Mouse (Mus musculus) c-Kit-positive CD71-positive TER-119-positive erythroid progenitor cells, embryonic 14.5 days (primary cell): ENCODE measurements around the gene Mrpl39.

ENCODE experiments used
- DNase-seq: peaks from one replicate; pipeline ENCODE4 v3.0.0-alpha.2; 2013; ENCODE audit warnings: low spot score

The Mrpl39 gene

DNA sequence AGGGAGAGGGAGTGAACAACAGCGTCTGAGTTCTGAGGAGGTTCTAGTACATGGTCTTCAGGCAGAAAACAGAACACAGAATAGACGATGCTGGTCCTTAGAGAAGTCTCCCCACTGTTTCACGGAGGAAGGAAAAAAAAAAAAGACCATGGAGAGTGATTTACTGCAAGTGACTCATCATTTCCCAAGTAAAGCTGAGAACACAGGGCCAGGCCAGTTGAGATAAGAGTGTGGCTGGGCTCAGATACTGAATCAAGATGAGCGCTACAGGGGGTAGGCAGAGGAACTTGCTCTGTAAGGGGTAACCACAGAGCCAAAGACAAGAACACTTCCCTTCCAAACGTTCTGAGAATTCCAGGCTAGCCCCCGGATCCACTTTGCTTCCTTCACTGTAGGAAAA lies 36.8 kb downstream of the Mrpl39 start:
- DNase-seq: no peak

DNA sequence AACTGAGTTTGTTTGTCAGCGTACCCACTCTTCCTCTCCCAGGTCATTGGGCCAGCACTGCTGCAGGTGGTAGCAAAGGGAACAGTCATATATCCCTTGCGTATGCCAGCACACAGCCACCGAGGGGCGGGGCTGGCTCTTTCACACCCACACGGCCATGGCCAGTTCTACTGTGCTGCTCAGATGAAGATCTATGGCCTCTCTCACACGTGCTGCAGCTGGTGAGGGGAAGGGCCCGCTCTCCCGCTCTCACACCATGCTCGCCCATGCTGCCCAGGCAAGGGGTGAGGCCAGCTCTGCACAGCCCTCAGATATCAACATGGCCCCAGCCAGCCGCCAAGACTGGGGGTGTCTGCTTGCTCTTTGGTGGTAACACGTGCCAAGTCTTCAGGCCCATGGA lies 39.4 kb downstream of the Mrpl39 start:
- no peak for DNase-seq

GRCm38 (mm10) chr16:84681991-84682390 lies 53.6 kb downstream of the Mrpl39 start:
- DNase-seq: no peak

GRCm38 (mm10) chr16:84680760-84681159 lies 54.8 kb downstream of the Mrpl39 start:
- no peak for DNase-seq

- DNase-seq: no peak
Measured at GRCm38 (mm10) chr16:84677292-84677691, 58.2 kb downstream of the Mrpl39 start.
